Mouse (Mus musculus) Muller cell, postnatal 12 days (primary cell): ENCODE data around the gene Cyp1b1.
A peak's percentile ranks its signal among the peaks of the same experiment; 100 is the strongest.

Source experiments
- DNase-seq: peaks from one replicate; pipeline ENCODE4 v3.0.0-alpha.2; 2015; ENCODE audit errors: inconsistent ontology term

Gene Cyp1b1

DNA sequence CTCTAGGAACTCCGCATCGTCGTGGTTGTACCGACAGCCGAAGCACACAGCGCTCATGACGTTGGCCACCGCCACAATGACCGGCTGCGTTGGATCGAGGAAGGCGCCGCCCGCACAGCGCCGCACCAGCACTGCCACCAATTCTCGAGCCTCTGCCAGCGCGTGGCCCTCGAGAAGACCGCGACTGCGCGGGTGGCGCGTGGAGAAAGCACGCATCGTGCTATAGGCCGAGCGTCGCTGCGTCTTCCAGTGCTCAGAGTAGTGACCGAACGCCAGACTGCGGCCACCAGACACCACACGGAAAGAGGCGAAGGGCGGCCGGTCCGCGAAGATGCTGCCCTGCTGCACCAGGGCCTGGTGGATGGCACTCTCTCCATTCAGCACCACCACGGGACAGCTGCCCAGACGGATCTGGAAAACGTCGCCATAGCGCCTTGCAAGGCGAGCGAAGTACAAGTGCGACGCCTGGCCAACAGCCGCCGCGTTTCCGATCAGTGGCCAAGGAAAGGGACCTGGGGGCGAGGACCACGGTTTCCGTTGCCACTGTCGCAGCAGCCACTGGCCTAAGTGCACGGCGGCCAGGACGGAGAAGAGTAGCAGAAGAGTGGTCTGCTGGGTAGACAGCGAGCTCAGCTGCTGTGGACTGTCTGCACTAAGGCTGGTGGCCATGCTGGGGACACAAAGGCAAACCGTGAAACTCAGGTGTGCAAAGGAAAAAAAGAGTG is 1.1 kb downstream of the Cyp1b1 start:
- DNase-seq, result peak; percentile 65

DNA sequence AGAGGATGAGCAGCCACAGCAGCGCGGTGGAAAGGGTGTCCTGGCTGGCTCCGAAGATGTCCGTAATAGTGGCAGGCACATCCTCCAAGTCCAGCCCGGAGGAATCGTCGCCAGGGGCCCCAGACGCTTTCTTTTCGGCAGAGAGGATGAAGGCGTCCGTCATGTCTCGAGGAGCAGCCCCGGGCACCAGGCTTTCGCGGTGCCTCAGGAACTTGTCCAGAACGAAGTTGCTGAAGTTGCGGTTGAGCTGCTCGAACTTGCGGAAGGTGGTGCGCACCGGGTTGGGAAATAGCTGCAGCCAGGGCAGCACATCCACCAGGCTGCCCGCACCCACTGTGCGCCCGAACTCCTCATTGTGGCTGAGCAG is 1.6 kb downstream of the Cyp1b1 start:
- no peak for DNase-seq

GRCm38 (mm10) chr17:79712536-79712935 is 2.3 kb downstream of the Cyp1b1 start:
- DNase-seq, result peak; percentile 51

GRCm38 (mm10) chr17:79711944-79712343 is 2.9 kb downstream of the Cyp1b1 start:
- no peak for DNase-seq

- peak; percentile 64 for DNase-seq
Measured at GRCm38 (mm10) chr17:79710246-79710842, 4.5 kb downstream of the Cyp1b1 start.

DNA sequence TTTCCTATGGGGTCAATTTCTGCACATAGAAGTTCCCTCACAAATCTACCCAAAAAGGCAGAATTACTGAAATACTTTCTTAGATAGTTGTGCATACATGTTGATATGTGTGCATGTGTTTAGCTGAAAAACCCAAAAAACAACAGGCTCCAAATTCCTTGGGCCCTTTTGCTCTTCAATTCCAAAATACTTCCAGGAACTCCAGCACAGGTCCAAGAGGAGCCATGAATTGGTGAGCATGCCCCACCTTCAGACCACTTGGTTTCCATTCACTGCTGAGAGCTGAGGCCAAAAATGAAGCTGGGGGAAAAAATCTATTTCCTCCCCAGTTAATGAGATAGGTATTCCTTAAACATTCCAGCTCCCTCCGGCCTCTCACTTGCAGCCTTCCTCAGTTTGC is 5.1 kb downstream of the Cyp1b1 start:
- no peak for DNase-seq

DNA sequence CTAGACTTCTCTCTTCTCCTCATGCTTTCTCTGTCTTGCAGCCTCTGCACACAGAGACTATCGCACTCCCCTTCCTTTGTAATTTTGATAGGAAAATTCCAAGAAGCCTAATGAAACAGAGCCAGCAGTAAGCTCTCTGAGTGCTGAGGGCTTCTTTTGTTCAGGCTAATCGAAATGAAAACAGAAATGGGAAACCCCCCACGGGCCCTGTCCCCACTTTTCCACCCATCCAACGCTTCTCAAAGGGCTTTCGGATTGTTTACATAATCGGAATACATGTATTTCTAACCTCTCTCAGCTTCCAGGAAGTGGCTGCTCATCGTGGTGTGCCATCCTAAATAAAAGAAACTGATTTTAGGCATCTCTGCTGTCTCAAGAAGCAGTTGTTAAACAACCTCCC is 6.7 kb downstream of the Cyp1b1 start:
- DNase-seq, result peak; percentile 74

GRCm38 (mm10) chr17:79705671-79706455 is 9.0 kb downstream of the Cyp1b1 start:
- DNase-seq, result no peak

DNA sequence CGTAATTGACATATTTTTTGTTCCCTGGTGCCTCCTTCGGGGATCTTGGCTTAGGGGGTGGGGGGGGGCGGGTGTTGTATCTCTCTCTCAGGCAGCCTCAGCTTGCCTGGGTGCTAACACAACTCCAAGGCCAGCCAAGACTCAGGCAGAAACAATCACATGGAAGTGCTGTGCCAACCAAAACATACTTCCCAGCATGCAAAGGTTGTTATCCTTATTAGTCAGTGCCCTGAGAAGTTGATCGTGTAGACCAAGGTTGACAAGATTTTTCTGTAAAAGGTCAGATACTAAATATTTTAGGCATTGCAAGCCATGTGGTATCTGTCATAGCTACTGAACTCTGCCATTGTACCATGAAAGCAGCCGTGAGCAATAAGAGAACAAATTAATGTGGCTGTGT is 14.0 kb downstream of the Cyp1b1 start:
- DNase-seq, result peak; percentile 42

DNA sequence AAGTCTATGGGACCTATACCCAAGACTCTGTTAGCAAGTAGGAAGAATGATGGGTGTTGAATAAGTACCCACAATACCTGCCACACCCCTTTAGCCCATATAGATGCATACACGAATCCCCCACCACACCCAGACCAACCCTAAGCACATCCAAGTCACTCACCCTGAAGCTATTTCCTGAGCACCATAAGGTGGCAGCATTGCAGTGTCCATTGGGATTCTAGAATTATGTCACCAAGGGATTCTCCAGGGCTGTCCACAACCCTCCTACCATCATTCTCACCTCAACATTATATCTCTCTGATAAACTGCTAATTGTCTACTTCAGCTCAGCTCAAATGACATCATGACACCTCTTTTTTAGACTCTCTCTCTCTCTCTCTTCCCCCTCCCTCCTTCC is 15.7 kb downstream of the Cyp1b1 start:
- peak; percentile 40 for DNase-seq

DNA sequence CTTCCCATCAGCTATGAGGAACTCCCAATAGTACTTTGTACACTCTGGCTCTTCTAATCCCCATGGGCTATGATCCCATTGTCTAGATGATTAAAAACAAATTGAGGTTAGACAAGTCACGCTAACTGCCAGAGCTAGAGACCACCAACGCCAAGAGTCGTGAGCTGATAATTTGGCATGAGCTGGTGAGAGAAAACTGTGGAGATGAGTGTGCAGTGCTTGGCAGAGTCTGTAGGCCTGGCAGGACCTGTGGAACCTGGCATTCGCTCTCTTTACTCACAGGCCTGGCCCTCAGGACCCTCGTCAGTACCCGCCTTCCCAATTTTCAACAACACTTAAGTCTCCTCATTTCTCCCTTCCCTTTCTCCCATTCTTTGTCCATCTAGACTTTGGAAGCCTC is 19.3 kb downstream of the Cyp1b1 start:
- DNase-seq, result no peak

- no peak for DNase-seq
Measured at GRCm38 (mm10) chr17:79695106-79695505, 19.8 kb downstream of the Cyp1b1 start.

- DNase-seq, result no peak
Measured at GRCm38 (mm10) chr17:79670837-79671236, 44.0 kb downstream of the Cyp1b1 start.

GRCm38 (mm10) chr17:79664106-79664417 is 50.8 kb downstream of the Cyp1b1 start:
- DNase-seq, result no peak

DNA sequence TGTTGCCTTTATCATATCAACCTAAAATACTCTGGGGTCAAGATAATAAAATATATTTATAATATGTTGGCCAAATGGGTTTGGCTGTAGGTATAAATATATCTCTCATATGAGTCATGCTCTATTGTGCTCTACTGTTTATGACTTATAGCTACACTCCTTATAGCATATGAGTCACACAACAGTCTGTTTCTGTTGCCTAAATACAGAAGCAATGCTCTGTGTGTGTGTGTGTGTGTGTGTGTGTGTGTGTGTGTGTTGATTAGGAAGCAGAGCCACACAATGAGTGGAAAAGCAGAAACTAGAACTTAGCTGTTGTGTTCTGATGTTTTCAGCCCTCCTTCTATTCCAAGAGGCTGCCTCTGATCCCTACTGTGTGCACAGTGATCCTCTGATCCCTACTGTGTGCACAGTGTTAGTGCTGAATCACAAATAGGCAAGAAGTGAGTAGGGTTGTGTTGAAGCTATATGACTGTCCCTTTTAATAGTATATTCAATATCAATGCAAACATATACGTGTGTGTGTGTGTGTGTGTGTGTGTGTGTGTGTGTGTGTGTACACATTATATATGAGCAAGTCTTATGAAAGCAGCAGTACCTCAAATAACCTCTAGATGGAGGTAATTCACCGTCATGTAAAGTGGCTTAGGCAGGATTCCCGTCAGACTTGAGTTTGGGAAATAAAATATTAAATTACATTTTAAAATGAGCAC is 51.3 kb downstream of the Cyp1b1 start:
- peak; percentile 26 for DNase-seq

DNA sequence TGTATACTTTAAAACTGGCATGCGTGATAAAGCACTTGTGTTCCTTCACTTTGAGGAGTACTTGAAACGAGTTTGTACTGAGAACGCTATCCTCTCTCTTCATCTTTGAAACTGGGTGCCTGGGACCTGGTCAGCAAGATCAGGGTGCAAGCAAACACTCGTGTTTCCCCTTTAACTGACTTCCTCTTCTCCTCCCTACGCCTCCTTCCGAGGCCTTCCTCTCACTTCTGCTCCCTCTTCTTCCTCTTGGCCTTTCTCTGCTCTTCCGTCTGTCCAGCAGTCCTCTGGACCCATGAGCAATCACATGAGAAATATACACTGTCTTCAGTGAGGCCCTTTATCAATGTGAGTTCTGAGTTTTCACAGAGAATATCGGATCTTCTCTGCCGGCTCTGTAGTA is 53.0 kb downstream of the Cyp1b1 start:
- DNase-seq, result no peak

GRCm38 (mm10) chr17:79661387-79661786 is 53.5 kb downstream of the Cyp1b1 start:
- DNase-seq, result no peak

DNA sequence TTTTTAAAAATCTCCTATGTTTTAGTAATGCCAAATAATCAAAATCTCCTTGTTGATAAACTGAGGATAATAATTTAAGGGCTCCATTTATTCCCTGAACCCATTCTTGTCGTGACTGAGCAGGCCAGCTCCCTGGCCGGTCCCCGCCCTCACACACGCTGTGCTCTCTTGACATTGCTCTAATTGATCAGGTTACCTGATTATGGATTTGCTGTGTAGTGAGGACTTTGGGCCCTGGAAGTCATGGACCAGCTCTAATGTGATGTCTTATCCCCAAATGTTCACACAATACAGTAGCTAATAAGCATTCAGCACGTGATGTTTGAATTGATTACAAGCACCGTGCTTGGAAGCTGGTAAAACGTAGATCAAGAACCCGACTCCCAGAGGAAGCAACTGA is 56.0 kb downstream of the Cyp1b1 start:
- DNase-seq, result no peak

GRCm38 (mm10) chr17:79658452-79658851 is 56.4 kb downstream of the Cyp1b1 start:
- DNase-seq, result no peak

DNA sequence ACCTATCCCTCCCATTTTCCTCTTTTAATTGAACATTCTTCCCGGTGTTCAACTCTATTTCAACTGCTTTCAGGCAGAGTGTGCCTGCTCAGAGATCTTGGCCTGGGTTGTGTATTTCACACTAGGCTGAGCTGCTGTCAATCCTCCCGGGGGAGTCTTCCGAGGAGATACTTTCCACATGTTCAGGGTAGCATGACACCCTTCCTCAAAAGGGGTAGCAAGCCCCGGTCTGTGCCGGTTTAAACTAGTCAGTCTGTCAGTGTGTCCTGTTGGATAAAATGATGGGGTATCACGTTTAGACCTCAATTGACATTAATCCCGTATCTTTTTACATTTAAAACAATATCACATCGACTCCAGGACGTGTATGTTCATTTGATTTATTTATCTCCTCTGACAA is 57.1 kb downstream of the Cyp1b1 start:
- no peak for DNase-seq

DNA sequence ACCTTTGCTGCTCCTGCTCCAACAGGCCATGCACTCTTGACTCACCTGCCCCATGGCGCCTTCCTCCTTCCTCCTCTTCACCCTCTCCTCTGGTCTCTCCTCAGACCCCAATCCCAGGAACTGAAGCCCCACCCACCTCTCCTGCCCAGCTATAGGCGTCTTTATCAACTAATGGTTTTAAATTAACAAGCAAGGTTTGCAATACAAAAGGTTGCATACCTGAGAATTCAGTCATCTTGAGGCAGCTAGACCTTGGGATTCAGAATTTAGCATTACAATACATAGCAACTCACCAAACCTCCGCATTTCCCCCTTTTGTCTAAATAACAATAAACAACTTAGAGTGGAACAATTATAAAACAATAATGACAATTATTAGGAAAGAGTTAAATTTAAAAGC is 60.7 kb downstream of the Cyp1b1 start:
- DNase-seq, result no peak

DNA sequence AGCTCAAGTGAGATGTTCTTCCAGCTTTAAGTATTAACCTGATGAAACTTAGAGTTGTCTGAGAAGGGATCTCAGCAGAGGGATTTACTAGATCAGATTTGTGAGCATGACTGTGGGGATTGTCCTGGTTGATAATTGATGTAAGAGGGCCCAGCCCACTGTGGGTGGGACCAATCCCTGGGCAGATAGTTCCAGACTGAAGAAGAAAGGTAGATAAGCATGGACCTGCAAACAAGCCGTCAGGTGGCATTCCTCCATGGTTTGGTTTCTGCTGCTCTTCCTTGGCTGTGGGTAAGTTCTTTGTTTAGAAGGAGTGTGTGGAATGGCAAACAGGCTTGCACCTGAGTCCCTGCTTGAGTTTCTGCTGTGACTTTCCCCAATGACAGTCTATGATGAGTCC is 61.7 kb downstream of the Cyp1b1 start:
- no peak for DNase-seq
